Mouse (Mus musculus) embryo, embryonic 11.5 days (tissue): ENCODE measurements around the gene Elp6.
A peak's percentile ranks its signal among the peaks of the same experiment; 100 is the strongest.
"Not testable (repeated sequence)": the region's sequence is repeated elsewhere in the genome, so short reads cannot be mapped to it uniquely, and the experiment has no call there.

ENCODE experiments used
- DNase-seq: peaks from one replicate; pipeline ENCODE4 v3.0.0-alpha.2; 2012; ENCODE audit warnings: low read depth, low spot score

Elp6 gene

DNA sequence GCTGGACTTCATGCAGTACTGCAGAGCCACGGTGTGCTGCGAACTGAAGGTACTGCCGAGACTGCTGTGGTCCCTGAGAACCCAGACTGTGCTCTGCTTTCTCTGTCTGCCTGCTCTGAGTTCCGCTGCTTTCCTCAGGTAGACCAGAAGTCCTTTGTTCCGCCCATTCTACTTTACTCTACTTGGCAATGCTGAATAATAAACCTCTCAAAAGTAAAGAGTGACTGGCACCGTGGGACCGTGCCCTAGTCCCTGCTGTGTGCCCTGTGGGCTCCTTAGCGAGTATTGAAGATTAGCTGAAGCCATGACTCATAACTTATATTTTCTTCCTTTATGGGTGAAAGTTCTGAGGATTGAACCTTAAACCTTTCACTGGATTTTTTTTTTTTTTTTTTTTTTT is 10.9 kb downstream of the Elp6 start:
- DNase-seq = no peak

DNA sequence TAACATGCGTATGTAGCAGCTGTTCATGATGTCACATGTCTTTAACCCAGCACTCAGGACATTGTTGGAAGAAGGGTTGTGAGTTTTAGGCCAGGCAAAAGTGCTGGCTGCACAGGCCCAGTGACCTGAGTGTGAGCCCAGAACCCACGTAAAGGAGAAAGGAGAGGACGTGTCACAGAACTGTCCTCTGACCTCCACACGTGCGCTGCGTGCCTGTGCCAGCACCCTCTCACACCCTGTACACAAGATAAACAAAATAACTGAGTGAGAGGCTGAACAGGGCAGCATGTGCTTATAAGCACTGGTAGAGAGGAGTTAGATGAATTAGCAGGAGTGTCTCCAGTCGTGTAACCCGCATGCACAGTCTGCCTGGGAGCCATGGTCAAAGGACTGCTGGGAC is 11.5 kb downstream of the Elp6 start:
- DNase-seq = no peak

DNA sequence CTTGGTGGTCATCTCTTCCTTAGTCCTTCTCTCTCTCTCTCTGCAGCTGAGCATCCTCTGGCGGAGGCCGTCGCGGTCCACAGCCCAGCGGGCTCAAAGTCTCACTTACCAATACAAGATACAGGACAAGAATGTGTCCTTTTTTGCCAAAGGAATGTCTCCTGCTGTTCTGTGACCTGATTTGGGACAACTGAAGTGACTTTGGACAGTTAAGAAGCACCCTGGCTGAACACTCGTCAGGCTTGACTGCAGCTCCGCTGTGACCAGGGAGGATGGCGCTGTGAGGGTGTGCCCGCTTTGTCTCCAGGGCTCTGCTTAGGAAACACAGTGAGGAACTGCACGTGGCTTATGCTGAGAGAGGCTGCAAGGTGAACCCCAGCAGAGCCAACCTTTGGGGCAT is 15.8 kb downstream of the Elp6 start:
- DNase-seq = no peak

DNA sequence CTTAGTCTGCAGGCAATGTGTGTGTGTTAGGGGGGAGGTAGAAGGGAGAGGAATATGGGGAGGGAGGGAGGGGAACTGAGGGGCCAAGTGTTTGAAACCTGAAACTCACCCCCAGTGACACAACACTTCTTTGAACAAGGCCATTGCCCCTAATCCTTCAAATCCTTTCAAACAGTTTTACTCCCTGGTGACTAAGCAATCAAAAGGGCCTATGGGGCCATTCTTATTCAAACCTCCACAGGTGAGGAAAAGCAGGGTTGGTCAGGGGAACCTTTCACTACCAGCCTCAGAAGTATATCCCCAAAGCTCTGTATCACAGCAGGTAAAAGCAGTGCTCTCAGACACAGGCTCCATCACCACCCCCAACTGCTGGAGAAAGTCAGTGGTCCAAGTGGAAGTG is 18.0 kb downstream of the Elp6 start:
- DNase-seq = no peak

DNA sequence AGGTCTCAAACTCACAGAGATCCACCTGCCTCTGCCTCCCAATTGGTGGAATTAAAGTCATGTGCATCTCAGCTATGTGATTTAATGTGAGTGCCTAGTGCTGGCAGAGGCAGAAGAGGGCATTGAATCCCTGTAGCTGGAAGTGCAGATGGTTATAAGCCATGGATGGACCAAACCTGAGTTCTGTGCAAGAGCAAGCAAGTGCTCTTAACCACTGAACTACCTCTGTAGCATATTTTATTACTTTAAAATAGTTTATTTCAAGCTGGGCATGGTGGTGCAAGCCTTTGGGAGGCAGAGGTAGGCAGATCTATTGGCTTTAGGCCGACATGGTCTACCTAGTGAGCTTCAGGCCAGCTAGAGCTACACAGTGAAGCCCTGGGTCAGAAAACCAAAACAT is 19.2 kb downstream of the Elp6 start:
- no peak for DNase-seq

DNA sequence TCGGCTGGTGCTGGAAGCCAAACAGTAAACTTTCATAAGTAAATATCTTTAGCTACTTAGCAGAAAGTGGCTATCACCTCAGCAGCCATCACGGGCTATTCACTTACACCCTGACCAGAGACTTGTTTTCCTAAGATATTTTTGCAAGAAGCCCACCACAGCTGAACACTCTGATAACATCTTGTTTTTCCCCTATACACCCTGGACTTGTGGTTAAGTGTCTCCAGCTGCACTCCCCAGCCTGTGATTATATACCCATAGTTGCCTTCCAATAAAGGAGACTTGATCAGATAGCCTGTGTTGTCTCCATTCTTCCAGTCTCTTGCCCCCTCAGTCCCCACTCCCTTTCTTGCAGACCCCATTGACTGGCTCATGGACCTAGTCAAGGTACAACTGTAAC is 23.2 kb downstream of the Elp6 start:
- DNase-seq = no peak

DNA sequence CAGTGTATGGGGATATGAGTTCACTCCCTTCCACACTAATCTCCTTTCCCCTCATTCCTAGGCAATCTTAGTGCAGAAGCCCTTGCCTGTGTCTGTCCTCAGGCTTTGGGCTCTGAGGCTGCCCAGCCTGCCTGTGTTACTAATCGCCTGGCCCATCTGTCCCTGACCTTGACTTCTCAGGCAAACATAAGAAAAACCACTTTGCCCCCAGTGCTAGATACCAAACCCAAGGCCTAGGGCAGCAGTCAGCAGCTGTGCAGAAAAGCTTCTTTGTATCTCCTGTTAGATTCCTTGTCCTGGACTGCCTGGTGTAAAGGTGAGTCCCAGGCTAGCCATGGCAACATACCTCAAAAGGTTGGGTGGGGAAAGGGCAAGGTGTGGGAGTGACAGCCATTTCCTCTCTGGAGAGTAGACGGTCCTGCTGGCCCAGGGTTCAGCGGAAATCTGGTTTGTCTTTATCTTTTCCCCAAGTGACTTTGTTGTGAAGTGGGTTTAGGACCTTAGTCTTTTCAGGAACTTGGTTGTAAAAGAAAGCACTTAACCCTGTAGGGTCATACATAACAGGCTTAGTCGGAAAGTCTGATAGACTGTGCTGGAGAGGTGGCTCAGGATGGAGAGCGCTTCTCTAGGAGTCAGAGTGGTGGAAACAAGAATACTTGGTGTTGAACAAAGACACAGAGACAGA is 24.1 kb downstream of the Elp6 start:
- no peak for DNase-seq

DNA sequence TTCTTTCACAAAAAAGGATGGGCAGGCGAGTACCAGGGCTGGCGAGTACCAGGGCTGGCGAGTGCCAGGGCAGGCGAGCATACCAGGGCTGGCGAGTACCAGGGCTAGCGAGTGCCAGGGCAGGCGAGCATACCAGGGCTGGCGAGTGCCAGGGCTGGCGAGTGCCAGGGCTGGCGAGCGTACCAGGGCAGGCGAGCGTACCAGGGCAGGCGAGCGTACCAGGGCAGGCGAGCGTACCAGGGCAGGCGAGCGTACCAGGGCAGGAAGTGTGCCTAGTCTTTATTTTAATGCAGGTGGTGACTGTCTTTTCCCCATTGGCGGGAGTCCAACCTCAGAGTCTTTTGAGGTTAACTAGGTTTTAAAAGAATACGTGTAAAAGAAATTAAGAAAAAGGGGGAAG is 24.7 kb downstream of the Elp6 start:
- no peak for DNase-seq

DNA sequence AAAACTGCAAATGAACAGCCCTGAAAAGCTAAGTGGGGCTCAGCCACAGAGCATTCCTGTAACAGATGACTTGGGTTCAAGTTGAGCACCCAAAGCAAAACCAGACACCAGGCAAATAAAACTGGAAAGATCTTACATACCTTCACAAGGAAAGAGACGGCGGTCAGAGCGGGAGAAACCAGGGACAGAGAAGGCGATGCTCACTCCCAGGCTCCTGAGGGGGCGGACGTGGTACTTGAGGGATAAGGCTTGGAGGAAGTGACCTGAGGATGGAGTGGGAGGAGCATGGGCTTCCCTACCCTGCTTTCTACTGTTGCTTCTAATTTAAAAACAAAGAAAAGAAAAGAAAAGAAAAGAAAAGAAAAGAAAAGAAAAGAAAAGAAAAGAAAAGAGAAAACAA is 25.4 kb downstream of the Elp6 start:
- no peak for DNase-seq

DNA sequence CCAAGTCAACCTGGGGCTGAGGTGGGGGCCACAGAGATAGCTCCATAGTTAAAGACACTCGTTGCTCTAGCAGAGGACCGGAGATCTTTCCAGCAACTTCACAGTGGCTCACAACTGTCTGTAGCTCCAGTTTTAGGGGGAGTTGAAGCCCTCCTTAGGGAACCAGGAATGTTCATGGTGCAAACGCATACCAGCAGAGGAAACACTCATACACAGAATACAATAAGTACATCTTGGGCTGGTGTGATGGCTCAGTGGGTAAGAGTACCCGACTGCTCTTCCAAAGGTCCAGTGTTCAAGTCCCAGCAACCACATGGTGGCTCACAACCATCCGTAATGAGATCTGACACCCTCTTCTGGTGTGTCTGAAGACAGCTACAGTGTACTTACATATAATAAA is 25.9 kb downstream of the Elp6 start:
- DNase-seq = not testable (repeated sequence)

DNA sequence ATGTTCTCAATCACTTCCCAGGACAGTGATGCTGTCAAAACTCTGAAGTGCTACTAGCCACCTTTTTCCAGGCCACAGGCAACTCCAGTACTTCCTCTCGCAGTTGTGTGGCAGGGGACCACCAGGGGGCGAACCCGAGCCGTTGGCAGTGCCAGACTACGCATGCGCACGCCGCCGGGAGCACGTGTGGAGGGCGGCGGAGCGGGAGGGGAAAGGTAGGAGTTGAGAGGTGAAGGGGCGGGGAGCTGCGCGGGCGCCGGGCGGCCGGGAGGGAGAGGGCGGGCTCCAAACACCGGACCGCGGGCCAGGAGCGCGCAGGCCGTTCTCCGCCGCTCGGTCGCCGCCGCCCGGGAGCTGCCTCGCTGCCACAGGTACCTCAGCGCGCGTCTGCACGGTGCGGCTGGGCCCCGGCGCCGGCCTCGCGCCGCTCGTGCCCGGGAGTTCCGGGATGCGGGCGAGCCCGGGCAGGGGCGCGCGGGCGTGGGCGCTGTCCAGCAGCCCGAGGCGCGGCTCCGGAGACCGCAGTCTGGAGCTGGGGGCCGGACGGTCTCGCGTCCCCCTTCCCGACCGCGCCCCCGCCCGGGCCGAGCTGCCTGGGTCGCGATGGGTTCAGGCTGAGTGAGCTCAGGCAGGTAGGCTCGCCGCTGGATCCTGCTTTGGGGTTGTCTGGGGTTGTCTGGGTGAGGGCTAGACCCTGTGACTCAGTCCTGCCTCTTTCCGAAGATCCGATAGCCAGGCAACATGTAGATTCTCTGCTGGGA is 28.3 kb downstream of the Elp6 start, which contains the start of gene Scap:
Gene Scap, plus strand, starts transcription at position 154 of the 761 bp plus-strand sequence.
- peak; percentile 93 for DNase-seq

DNA sequence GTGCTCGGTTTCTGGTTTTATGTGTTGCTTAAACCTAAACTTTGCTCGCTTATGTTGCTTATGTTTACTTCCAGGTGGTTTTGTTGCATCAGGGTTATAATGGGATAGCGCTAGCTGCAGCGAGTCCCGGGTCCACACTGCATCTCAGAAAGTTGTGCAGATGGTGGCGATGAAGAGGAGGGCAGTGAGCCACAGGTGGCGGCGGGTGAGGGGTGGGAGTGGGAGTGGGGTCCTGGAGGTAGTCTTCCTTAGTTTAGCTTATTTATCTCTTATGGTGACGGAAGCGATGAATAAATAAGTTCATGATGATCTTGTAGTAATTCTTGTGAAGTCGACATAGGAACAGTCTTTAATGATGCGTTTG is 28.9 kb downstream of the Elp6 start:
- DNase-seq = no peak

DNA sequence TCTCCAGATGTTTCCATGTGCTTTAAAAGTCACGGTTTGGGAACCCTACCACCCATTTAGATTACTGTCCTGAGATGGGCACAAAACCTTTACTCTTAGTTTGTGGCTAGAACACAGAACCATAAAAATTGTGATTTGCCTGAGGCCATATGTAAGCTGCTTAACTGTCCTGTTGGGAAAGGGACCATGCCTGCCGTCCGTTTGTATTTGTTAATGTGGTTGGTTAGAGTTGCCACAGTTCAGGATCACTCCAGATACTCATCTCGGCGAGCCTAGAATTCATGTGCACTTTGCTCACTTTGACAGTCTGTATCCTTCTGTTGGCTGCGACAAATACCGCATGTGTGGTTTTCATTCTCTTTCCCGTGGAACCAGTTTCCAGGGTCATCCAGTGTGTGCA is 29.9 kb downstream of the Elp6 start:
- no peak for DNase-seq

DNA sequence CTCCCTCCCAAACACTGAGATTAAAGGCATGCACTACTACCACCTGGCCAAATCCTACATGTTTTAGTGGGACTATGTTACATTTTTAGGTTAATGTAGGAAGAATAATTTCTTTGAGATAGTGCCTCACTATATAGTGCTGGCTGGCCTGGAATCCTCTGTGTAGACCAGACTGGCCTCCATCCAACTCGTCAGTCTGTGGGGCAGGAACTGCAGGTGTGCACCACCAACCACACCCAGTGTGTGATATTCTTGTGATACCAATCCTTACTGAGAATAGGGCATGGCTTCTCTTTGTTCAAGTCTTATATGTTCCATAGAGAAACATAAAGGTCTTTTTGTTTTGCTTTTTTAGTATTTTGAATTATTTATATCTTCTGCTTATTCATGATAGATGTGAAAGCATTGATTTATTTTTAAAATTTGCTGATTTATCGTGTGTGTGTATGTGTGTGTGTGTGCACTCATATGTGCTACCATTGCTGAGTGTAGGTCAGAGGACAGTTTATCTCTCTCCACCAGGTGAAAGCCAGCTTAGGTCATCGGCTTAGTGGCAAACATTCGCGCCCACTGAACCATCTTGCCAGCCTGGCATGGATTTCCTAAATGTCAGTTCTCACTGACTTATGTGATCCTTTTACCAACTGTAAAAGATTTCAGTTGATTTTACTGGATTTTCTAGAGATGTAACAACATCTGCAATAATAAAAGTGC is 35.2 kb downstream of the Elp6 start:
- no peak for DNase-seq

DNA sequence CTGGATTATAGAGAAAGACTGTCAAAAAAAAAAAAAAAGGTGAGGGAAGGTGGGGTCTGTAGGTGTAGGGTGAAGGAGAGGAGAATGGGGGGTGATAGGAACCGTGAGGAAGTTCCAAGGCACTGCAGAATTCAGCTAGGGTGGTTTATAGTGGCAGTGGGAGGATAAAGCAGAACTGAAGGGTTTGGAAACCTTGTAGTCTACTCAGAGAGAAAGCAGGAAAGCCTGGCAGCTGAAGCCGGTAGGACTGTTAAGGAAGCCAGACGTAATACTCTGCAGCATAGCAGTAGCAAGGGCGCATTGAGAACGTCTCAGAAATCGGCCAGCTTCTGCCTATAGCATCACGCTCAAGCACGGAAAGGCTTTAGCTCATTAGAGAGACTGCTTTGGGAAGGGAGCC is 37.0 kb downstream of the Elp6 start:
- DNase-seq = no peak

DNA sequence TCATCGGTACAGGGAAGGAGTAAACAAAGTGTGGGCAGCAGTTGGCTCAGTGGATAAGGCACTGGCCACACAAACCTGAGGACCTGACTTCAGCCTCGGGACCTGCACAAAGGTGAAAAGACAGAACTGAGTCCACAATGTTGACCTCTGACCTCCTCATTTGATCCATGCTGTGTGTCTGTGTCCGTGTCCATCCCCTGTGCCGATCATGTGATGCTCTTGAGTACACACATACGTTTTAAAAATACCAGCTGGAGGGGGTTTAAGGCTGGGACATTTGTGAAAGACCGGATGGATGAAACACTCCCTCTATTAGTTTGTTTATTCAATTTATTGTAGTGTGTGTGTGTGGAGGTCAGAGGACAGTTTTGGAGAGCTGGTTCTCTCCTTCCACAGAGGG is 38.8 kb downstream of the Elp6 start:
- no peak for DNase-seq

DNA sequence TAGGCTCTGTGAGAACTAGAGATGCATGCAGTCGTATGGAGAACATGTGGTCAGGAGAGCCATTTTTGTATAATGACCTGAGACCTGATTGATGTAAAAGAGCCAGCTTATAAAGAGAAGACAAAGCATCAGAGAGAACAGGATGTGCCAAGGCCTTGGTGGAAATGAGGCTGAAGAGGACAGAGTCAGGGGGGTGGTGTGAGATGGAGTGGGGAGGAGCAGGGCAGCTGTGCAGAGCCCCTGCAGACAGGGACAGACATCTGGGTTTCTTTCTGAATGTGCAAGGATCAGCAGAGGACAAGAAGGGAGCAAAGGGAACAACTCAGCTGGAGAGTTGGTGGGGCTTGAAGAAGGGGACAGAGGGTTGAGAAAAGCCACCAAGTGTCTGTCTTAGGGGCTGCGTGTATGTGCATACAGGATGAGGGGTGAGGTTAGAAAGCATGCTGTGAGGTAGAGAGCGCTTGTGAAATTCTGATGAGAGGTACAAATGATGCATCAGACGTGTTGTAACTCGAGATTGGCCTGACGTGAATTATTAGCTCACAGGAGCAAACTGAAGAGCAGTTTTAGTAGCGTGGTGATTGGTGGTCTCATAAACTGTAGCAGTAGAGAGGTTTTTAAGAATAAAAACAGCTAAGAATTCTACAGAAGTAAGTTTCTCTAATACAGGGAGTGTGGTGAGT is 40.2 kb downstream of the Elp6 start:
- no peak for DNase-seq

DNA sequence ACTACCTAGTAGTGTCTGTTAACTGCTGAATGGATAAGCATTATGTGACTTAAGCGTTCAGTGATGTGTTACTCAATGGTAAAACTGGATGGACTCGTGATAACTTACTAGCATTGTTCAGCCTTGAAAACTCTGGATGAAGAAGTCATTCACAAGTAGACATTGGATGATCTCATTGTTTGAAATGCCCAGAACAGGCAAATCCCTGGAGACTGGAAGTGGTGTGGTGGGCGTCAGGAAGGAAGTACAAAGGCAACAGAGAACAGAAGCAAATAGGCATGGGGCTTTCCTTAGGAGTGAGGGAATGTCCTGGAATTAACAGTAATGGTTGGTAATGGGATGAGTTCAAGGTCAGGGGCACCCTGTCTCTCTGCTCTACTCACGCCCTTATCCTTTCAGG is 43.9 kb downstream of the Elp6 start:
- DNase-seq = no peak

DNA sequence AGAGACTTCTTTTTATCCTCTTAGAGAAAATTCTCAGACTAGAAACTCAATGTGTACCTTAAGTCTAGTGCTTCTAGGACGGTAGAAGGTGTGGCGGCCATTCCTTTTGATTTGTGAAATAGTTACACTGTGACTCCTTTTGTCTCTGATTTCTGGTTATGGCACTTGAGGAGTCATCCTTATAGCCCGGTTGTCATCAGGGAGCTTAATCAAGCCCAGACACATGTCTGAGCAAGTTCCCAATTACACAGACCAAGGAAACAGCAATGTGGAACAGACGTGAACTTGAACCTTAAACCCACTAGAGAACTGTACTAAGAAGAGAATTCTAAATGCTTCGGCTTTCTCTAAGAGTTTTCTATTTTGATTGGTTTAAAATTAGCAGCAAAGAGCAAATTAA is 45.2 kb downstream of the Elp6 start:
- DNase-seq = no peak

DNA sequence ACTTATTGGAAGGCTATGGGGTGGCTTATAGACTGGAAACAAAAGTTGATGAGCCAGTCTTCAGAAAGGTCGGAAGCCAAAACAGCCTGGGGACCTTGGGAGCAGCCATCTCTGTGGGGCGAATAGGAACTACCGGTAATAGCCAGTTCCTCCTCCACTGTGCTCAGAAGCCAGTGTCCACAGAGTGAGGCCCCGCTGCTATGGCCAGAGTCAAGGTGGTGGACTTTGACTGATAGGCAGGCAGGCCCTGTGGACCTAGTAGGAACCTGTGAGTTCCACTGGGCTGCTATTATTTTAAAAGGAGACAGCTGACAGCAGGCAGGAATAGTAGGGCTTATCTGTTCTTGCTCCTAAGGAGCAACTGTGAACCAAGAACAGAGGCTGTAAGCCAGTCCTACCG is 45.6 kb downstream of the Elp6 start:
- no peak for DNase-seq

DNA sequence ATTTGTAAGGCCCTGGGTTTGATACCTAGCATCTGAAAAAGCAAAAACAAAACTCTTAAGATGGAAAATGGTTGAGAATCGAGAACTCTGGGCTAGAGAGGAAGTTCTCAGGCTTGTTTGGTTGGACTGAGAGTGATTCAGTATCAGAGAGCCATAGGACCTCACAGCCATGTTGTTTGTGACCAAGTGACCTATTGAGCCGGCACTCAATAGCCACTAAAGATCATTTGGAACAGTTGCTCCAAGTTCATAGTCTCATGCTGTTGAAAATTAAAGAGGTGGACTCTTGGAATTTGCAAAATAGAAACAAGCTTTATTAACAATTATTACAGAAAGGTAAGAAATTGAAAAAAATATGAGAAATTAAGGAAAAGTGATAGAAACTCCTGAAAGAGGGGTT is 46.4 kb downstream of the Elp6 start:
- DNase-seq = no peak

DNA sequence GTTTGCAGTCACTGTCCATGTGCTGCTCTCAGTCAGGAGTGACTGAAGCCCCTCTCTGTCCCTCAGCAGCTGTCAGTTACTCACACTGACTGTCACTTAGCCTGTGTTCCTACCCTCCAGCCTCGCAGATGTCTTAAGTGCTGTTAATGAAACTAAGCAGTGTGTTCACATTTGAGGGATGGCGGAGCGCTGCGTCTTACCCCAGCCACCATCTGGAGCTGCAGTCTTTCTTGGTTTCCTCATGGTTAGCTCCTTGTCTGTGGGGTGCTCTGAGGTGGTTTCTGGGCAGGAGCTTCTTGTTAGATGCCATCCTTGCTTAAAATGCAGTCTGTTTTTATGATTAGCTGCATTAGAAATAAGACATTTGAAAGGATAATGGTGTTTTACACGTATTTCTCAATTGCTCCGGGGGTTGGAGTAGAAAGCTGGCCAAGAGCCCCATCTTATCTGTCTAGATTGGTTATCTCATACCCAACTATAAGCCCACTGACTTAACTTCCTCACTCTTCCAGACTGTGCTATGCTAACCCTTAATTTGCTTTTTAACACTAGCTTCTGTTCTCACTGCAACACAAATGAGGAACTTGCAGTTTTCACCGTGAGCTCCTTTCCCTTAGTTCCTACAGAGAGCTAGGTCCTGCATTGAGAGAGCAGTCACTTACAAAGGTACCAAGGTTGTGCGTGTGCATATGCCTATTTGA is 47.1 kb downstream of the Elp6 start:
- DNase-seq = no peak
